Mouse (Mus musculus) midbrain, embryonic 11.5 days (tissue): ENCODE results near the gene Arpc3. TPM values are rescaled to one million over a fixed set of nuclear protein-coding genes. Genes with fewer than 3 reads are reported as not detected.

Experiments
- polyA plus RNA-seq: library from polyadenylated mRNA; unstranded; fragments of >200 nt; fragmentation: Nextera tagmentation; extraction: Ambion mirVana; gene quantifications from 2 replicates; pipeline ENCODE4 v1.2.1, GENCODE M21; 2014

The Arpc3 gene
- polyA plus RNA-seq, 1 experiment from 2014 or later = 65.3 TPM

Other genes with a start within 250 kb of the Arpc3 start
- gene Ppp1cc, start 233.6 kb upstream of the Arpc3 start, polyA plus RNA-seq = 311 and 338 TPM in 2 replicates
- gene Hvcn1, start 185.1 kb upstream of the Arpc3 start, polyA plus RNA-seq = 11.4 and 12.5 TPM in 2 replicates
- 4.3 and 4.8 TPM in 2 replicates for gene Tctn1, start 127.4 kb upstream of the Arpc3 start, polyA plus RNA-seq
- 7.6 and 8.8 TPM in 2 replicates for gene Pptc7, start 107.5 kb upstream of the Arpc3 start, polyA plus RNA-seq
- 9.7 and 11.1 TPM in 2 replicates for gene Rad9b, start 37.6 kb upstream of the Arpc3 start, polyA plus RNA-seq
- gene Vps29, start 37.5 kb upstream of the Arpc3 start, polyA plus RNA-seq = 211 and 215 TPM in 2 replicates
- 61.2 and 64.9 TPM in 2 replicates for gene Gpn3, start 20.0 kb upstream of the Arpc3 start, polyA plus RNA-seq
- gene Fam216a, start 19.5 kb upstream of the Arpc3 start, polyA plus RNA-seq = 113 and 116 TPM in 2 replicates
- 30.5 and 32.0 TPM in 2 replicates for gene Anapc7, start 29.8 kb downstream of the Arpc3 start, polyA plus RNA-seq
- 43.4 and 45.8 TPM in 2 replicates for gene Atp2a2, start 110.3 kb downstream of the Arpc3 start, polyA plus RNA-seq
- gene Ift81, start 222.6 kb downstream of the Arpc3 start, polyA plus RNA-seq = 48.5 and 50.5 TPM in 2 replicates